In genomic region chr8:119358836-119359235, GRCm38 (mm10) we compare ENCODE assay signal across 9 mouse cellular contexts. TPM values are rescaled to one million over a fixed set of nuclear protein-coding genes. Genes with fewer than 3 reads are reported as not detected.
DNase-seq lines count a peak whose midpoint lies in the region; ATAC-seq lines count a peak whose summit lies in the region.
"Had no signal": no experiment of that assay in that cellular context is flagged by ENCODE, and none has a peak within 500 bp of the region (broad histone marks: within the 10 kb centered on the region; RNA-seq: fewer than 3 reads in every experiment).

No protein-coding gene starts in this region.

- no peaks in the 10 kb centered on the region for H3K4me1 ChIP-seq in limb, embryonic 11.5 days (ENCODE audit: control insufficient read depth, insufficient read depth, low read length)
- H3K4me1 ChIP-seq: limb, embryonic 12.5 days had no signal

- no peak overlapping the region for H3K27ac ChIP-seq in limb, embryonic 11.5 days (replicated peaks; ENCODE audit: low read depth, low read length)

- no peak overlapping the region for H3K4me3 ChIP-seq in limb, embryonic 11.5 days (ENCODE audit: low read depth, low read length)
- H3K4me3 ChIP-seq: limb, embryonic 12.5 days had no signal

- no peaks in the 10 kb centered on the region for H3K36me3 ChIP-seq in limb, embryonic 11.5 days (ENCODE audit: control insufficient read depth, insufficient read depth, low read length)
- H3K36me3 ChIP-seq: limb, embryonic 12.5 days had no signal

- no peak overlapping the region for H3K9ac ChIP-seq in limb, embryonic 11.5 days (ENCODE audit: low read length)
- H3K9ac ChIP-seq: limb, embryonic 12.5 days had no signal

- H3K9me3 ChIP-seq in limb, embryonic 11.5 days (ENCODE audit: control insufficient read depth, low read length) = no peaks in the 10 kb centered on the region
- H3K9me3 ChIP-seq: limb, embryonic 12.5 days had no signal

- peak; percentile 13 to 33 for DNase-seq in cerebellum, postnatal 36 days
- no peak for DNase-seq in cerebellum, adult 8-10 months
- DNase-seq in ovary, postnatal 10 days (ENCODE audit: low spot score) = peak; percentile 24
- no peak for DNase-seq in ovary, adult 18-20 months (ENCODE audit: low spot score)
- DNase-seq in embryo, embryonic 9.5 days (ENCODE audit: extremely low spot score) = peak; percentile 53
- peak; percentile 72 for DNase-seq in limb, embryonic 11.5 days (ENCODE audit: low spot score)
- DNase-seq in frontal cortex, postnatal 25 days (ENCODE audit: low spot score in 2 of 2) = no peak

- 46% methylated on average over 14 of the region's 14 CpGs for WGBS in limb, embryonic 11.5 days

- no peaks in the 10 kb centered on the region for H3K27me3 ChIP-seq in limb, embryonic 11.5 days (ENCODE audit: control insufficient read depth, insufficient read depth, low read length)
- H3K27me3 ChIP-seq: limb, embryonic 12.5 days had no signal

- no peak for ATAC-seq in limb, embryonic 11.5 days (ENCODE audit: insufficient number of reproducible peaks, low FRiP score, low TSS enrichment, low read depth)
- ATAC-seq in neutrophil, adult 5-6 weeks (ENCODE audit: extremely low read depth, insufficient number of reproducible peaks, low FRiP score, poor library complexity, severe bottlenecking) = peak; percentile 42; the same call in 1 of the 2 replicates

- no peak overlapping the region for H3K4me2 ChIP-seq in limb, embryonic 11.5 days (ENCODE audit: low read depth, severe bottlenecking)
- H3K4me2 ChIP-seq: limb, embryonic 12.5 days had no signal

RNA-seq across cellular contexts. Expression of gene Hsbp1, which starts 14.5 kb away (rescaled TPM):
- polyA plus RNA-seq in limb, embryonic 11.5 days (2014; fragmentation: Nextera tagmentation; extraction: Ambion mirVana) = 258 and 272 TPM in 2 replicates
- total RNA-seq in neutrophil, adult 5-6 weeks (2017) = 72.3 and 82.5 TPM in 2 replicates

RNA-seq across cellular contexts. Expression of gene Mlycd, which starts 35.8 kb away (rescaled TPM):
- 6.9 and 8.3 TPM in 2 replicates for polyA plus RNA-seq in limb, embryonic 11.5 days (2014; fragmentation: Nextera tagmentation; extraction: Ambion mirVana)
- 10.9 and 11.8 TPM in 2 replicates for total RNA-seq in neutrophil, adult 5-6 weeks (2017)

Comparison
In these comparisons a context has a peak if more than half of its experiments do, and no peak if none do; other contexts are left out.
1. DNase-seq: peak in cerebellum, postnatal 36 days (2 of 2), ovary, postnatal 10 days (single experiment), embryo, embryonic 9.5 days (single experiment) and limb, embryonic 11.5 days (single experiment); none in cerebellum, adult 8-10 months (single experiment), ovary, adult 18-20 months (single experiment) and frontal cortex, postnatal 25 days (0 of 2).